Mouse (Mus musculus): ENCODE measurements around the gene Kmt2e.
A peak's percentile ranks its signal among the peaks of the same experiment; 100 is the strongest.

The Kmt2e gene

DNA sequence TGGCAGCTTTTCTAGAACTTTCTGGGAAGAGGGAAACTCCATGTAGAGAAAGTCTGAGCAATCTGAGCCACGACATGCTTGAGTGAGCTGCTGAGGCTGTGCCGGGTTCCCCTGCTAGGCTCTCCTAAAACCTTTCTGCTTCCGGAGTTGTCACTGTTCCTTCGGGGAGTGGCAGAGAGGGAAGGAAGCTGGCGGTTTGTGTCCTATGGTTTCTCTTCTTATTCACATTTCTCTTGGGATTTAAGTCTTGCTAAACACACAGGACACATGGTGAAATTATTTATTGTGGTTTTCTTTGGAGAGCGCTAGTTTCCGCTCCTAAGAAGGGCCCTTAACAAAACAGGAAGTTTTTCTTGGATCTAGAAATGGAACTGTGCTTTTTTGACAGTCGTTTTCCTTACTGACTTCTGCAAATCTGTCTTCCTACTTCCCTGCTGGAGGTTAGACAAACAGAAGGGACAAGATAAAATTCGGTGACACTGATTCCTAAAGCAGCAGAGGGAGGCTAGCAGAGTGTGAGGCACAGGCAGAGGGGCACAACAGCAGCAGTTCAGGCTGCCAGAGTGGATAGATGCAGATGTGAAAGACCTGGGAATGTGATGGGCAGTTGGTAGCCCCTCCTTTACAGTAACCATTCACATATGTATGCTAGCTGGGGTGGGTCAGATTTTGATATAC is 24.1 kb upstream of the Kmt2e start:
- no peak for DNase-seq (ENCODE audit: low read depth, low spot score)

DNA sequence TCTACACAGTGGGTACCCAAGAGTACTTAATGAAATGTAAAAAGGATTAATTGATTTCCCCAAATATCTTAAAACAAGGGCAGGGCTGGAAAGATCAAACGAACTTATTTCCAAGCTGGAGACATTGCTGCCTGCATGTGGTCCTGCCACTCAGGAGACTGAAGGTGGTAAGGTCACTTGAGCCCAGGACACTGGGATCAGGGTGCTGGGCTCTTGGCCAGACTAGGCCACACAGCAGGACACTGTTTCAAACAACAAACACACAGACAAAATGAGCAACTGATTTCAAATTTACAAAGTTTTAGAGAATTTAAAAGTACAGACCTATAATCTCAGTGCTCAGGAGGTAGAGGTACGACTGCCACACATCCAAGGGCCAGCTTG is 23.5 kb upstream of the Kmt2e start:
- no peak for DNase-seq (ENCODE audit: low read depth, low spot score)

DNA sequence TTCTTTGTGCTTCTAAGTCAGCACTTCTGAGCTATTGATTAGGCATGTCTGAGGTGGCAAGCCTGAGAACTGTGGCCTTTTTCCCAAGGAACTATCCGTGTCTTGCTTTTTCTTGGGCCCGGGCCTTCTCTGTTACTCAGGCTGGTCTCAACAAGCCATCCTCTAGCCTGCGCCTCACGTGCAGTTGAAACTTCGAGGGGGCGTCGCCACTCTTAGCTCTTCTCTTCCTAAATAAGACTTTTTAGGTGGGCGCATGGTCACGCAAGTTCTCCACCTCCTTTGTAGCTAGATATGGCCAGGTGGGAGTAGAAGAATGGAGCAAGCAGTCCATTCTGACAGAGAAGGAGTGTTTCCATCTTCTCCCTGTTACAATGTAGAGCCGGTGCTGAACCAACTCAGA is 22.6 kb upstream of the Kmt2e start:
- DNase-seq (ENCODE audit: low read depth, low spot score) = no peak

DNA sequence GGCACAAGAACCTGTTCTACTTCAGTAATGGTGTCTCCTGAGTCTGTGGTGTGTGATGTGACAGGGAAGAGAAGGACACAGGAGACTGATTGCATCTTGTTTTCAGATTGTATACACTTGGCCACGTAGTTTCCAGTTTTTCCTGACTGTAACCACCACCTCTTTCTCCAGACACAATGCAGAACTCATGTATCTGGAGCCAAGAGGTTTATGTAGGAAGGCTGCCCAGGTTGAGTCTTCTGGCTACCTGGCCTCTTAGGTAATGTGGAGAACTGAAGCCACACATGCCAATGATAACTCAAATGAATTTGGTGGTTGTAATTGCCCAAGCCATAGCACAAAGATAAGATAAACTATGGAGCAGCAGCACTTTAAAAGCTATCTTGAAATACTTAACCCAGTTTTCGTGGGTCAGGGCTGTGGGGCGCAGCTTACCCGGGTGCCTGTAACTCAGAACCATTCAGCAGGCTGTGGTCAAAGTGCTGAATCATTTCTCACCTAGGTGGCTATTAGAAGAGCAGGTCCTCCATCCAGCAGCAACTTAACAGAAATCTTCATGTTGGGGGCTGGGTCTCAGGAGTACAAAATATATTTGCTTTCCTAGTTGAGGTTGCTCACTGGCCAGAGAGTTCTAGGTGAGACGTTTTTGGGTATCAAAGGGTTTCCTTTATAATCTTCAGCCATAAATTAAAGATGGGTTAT is 21.8 kb upstream of the Kmt2e start:
- DNase-seq (ENCODE audit: low read depth, low spot score) = no peak

DNA sequence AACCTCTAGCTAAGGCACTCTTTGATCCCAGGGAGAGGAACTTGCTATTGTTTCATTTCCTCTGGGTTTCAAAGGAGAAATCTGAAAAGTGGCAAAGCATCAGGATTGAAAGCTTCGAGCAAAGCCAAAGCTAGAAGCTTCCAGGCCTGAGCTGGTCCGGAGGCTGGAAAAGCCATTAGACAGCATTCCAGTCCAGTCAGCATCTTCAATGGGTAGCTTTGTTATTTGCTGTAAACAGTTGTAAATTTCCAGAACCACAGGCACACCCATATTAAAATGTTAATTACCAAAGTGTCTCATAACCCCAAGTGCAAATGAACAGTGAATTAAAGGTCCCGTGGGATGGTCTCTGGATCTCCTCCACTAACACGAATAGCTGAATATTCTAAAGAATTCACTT is 21.2 kb upstream of the Kmt2e start:
- DNase-seq (ENCODE audit: low read depth, low spot score) = no peak

DNA sequence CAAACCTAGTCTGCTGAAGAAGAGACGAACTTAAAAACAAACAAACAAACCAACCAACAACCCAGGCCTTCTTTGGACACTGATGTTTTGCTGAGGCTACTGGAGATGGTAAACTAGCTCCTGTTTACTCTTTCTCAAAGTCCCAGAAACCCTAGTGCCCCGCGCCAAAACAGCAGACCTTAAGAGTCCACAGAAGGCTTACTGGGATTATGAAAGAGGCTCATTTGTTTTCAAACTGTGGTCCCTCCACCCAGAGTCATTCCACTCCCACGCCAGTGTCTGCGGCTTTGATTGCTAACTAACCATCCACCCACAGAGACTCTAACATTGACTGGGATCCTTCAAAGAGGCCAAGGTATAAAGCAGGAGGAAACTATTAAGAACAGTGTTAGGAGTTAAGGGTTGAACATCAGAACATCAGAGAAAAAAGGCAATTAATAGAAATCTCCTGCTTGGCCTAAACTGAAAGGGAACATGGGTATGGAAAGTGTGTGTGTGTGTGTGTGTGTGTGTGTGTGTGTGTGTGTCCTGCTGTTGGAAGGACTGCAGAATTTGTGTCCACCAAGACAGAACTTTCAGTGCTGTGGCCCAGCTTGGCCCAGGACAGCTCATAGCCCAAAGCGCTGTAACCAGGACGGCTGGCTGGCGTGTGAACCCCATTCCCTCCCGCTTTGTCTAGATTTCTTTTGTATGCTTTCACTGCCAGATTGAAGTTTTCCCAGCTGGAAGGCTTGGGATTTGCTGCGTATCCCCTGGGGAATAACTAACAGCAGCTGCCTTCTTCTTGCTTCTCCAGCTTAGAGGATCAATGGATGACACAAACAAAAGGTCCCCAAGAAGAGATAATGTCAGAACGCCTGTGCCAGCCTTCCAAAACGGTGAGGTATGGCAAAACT is 20.4 kb upstream of the Kmt2e start:
- DNase-seq (ENCODE audit: low read depth, low spot score) = no peak

DNA sequence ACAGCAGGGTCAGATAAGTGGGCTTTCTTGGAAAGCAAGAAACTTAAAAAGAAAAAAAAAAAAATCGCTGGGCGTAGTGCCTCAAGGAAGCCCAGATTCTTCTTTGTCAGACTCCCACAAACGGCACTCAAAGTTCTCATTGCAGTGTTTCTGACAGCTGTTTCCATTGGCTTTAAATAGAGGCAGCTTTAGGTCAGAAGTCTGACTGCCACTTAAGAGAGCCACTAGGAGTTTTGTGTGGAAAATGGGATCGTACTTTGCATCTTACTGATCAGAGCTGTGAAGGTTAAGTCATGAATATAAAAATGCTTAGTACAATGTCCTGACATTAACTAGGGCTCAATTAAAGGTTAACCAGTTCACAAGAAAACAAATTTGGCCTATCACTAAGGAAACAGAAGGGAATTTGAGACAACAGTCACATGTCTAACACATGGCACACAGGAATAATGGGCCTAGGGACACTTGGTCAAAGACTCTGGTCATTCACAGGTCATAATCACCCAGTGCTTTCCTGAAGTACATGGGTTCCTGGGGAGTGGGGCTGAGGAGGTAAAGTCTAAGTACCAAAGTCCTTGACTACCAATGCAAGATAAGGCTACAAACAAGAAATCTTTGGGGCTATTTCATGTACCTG is 19.6 kb upstream of the Kmt2e start:
- DNase-seq (ENCODE audit: low read depth, low spot score) = no peak

DNA sequence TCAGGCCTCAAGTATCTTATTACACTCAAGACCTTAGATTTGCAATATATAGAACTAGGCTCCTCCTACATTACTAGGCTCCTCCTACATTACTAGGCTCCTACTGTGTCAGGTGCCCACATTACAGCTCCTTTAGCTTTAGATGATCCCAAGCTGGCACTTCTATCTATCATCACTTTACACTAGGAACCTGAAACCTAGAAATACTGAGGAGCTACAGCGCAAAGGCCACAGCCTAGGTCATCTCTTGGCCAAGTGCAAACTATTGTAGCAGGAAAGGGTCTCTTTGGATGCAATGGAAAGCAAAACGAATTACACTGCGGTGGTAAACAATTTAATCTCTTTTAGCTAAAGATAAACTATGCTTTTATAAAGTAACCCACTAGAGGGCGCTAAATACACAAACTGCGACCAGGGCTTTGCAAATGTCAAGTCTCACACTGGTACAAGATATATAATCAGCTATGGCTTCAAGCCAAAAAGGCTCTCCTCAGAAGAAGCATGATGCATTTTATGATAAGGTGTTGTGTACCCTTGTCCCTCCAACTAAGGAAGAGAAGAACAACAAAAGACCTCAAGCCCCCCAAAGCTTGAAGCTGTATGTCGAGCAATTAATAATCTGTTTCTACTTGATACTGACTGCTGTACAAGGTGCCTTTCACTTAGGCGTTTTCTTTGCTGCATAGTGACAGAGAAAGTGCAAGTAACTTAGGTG is 18.5 kb upstream of the Kmt2e start:
- no peak for DNase-seq (ENCODE audit: low read depth, low spot score)

DNA sequence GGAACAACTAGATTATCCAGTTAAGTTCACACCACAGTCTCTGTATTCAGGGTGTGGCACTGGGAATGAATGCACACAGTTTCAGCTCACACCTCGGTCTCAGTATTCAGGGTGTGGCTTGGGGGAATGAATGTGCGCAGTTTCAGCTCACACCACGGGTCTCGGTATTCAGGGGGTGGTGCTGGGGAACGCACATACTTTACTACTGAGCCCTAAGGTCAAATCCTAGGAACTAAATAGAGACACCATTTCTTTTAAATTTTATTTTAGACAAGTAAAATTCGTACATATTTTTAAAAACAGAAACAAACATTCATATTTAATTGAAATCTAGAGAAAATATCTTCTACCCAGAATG is 18.0 kb upstream of the Kmt2e start:
- DNase-seq (ENCODE audit: low read depth, low spot score) = no peak

DNA sequence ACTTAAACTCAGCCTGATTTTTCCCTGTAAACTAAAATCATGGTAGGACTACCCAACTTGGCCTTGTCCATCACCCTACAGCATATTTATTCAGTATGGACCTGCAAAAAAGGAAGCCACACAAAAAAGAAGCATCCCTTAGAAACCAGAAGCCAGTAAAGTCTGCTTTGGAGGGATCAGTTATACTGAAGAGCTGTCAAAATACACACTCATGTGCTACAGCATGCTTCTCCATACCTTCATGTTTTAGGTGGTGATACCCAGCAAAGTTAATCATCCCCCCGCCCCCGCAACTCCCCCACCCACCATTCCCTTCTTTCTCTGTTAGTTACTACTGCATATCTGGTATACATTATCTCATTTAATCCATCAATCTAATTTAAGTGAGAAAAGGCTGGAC is 16.5 kb upstream of the Kmt2e start:
- DNase-seq (ENCODE audit: low read depth, low spot score) = no peak

DNA sequence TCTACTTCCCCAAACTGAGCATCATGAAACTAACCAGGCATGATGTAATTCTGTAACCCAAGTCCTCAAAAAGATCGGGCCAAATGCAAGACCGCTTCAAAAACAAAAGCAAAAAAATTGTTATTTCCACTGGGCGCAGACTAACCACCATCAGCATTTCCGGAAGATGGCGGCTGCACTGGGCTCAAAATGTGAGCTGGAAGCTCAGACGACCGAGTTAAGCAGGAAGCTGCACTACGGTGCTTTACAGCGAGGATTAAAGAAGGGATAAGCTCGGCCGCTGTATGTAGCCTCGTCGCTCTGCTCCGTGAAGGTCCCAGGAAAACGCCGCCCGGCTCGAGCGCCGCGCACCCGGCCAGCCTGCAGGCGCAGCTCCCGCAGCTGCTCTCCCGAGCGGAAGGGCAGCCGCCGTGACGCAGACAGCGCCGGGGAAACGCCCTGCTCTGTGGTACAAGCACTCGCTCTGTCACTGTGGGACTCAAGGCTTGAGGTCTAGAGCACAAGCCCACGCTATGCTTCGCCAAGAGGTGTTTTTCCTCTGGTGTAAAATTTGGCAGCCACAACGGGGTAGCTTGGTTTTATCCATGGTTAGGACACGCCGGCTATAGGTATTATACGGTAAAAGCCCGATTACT is 16.0 kb upstream of the Kmt2e start:
- peak; percentile 73 for DNase-seq (ENCODE audit: low read depth, low spot score)

DNA sequence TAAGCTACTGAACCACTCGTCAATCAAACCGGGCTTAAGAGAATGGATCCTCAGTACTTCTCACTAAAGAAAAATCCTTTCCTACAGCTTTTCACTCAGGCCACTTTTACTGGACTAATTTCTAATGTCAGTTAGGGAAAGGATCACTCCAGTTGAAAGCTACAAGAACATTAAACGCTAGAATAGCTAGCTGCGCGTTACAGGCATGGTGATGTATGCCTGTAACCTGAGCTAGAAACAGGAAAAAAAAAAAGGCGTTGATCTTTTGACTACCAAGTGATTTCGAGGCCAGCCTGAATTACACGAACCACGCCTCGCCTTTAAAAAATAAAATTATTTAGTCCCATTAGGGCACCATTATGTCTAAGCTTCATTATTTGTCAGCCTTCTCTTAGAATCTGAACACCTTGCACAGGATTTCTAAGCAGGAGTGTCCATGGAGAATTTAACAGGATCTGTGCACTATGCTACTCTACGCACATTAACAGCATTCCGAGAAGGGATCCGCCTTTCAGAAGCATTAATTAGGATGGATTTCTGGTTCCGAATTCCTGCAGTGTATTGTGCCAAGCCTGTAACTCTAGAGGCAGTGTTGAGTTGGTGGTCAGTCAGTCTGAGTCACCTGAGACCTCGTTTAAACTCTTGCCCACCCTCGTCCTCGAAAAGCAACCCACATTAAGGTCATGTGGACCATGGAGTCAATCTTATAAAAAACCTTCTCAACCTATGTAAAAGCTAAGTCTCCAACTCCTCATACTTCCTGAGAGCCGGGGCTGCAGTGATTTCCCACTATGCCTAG is 15.2 kb upstream of the Kmt2e start:
- no peak for DNase-seq (ENCODE audit: low read depth, low spot score)

DNA sequence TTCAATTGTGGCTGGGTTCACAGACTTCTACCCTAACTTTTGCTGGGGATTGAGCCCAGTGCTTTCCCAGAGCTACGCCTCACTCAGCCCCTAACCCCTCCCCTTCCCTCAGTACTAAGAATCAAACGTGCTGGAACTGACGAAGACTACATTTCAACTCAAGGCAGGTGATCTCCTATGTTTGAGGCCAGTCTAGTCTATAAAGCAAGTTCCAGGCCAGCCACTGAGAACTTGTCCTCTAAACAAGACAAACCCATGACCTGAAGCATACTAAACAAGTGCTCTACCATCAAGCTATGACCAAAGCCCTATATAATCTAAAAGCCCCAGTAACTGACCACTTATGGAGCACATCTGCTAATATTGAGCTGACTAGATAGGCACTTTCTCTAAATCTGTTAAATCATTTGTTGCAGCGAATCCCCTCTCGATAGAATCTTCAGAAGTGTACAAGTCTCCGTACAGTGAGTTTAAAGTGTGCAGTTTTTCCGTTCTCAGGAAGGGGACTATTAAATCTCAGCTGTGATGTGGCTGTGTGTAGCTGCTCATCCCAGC is 14.5 kb upstream of the Kmt2e start:
- no peak for DNase-seq (ENCODE audit: low read depth, low spot score)

DNA sequence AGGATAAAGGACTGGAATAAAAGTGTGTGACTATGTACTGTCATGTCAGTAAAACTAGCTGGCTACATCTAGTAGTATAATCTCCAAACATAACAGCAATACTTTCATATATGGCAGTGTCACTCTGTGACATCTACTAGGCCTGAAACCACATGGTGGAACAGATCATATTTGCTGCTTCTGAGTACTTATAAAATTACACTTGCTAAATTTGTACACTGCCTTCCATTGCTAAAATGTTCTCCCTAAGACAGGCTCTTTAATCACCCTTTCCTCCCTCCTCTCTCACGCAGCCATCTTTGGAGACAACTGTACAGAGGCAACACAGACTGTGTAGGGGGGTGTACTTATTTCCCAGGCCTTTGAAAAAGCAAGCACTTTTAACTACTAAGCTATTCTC is 13.8 kb upstream of the Kmt2e start:
- no peak for DNase-seq (ENCODE audit: low read depth, low spot score)

DNA sequence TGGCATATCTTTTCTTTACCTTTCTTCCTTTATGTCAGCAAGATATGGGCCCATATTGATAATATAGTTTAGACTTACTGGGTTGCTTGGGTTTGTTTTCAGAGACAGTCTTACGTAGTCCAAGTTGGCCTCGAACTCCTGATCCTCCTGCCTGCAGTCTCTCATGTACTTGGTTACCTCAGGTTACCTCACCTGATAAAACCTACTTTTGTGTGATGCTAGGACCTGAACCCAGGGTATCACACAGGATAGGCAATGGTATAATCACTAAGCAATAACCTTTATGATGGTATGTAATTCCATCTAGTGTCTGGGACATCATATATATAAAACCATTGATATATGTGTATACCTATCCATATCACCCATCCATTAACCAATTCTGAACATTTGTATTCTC is 12.8 kb upstream of the Kmt2e start:
- no peak for DNase-seq (ENCODE audit: low read depth, low spot score)

DNA sequence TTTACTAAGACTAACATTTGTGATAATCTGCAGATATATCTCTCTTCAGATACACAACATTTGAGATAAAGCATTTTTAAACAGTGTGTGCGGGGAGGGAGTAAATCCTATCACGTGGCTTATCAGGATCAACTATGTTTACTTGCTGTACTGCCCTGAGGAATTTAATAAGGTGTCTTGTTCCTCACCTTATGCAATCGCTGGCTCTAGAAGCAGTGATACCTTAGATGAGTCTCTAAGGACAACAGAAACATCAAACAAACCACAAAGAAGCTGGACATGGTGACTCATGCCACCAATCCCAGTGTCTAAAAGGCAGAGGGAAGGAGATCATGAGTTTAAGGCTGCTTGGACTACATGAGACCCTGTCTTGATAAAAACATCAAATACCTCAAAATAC is 11.2 kb upstream of the Kmt2e start:
- DNase-seq (ENCODE audit: low read depth, low spot score) = no peak

DNA sequence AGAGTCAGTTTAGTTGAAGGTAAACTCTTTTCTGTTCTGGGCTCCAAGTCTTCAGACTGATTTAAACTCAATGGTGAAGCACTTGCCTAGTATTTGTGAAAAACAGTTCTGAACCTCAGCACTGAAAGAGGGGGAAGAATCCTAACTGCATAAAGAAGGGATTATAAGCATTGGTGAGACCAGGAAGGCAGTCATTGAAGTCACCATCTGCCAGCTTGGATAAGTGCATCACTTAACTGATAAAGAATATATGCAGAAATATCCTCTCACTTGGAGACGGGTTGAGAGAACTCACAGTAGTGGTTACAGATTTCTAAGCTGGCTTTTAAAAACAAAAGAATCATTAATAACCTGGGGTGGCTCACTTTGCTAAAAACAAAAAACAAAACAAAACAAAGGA is 6.7 kb upstream of the Kmt2e start:
- DNase-seq (ENCODE audit: low read depth, low spot score) = no peak

DNA sequence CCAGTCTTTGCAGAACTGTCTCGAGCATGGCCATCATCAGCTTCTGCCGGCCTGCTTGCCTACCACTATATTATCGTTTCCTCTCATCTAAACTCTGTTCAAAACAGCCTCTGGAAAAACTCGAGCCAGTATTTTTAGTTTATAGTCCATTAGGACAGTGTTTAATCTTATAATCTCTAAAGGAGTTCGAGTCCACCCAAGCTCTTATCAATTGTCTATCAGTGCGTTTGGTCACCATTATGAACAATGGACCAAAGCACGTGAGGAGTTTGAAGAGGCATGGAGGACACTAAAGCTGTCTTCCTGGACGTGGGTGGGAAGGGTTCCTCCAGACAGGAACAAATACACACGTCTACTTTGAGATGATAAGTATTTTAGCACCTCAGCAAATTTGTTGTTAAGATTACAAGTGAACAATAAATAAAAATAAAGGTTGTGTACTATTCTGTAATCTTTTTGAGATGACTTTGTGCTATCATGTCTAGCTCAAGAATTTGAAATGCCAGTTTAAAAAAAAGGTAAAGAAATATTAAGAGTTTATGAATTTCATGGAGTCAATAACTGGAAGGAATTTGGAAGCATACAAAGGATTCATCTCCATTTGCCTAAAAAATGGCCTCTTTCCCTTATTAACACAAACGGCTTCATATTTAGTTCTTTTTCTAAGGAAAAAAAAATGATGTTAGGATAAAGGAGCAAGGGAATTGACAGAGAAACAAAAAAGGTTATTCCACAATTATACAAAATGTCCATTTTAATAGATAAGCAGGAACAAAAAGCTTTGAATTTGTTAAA is 3.0 kb upstream of the Kmt2e start:
- DNase-seq (ENCODE audit: low read depth, low spot score) = no peak
